Mouse (Mus musculus) embryonic facial prominence, embryonic 11.5 days (tissue): ENCODE data around the gene Adamts1. TPM values are rescaled to one million over a fixed set of nuclear protein-coding genes. Genes with fewer than 3 reads are reported as not detected.

ENCODE experiments used
- ATAC-seq: fragments of 200-750 bp; cut with Nextera tagmentation; replicated peaks from 2 replicates; pipeline ENCODE4 v1.8.0; 2017; ENCODE audit warnings: low read depth; ENCODE audit not compliant: insufficient number of reproducible peaks, low FRiP score, low TSS enrichment
- DNase-seq: peaks from one replicate; pipeline ENCODE4 v3.0.0-alpha.2; 2015; ENCODE audit warnings: low spot score
- H3K27ac ChIP-seq: fragments of 300-500 bp; sonication (generic); replicated peaks from 2 replicates; pipeline ENCODE4 v1.5.1; 2014; ENCODE audit warnings: mild to moderate bottlenecking, low read depth, low read length, control low read depth
- H3K27me3 ChIP-seq: fragments of 300-500 bp; sonication (generic); 2 replicates; pipeline ENCODE4 v1.6.1; 2014; ENCODE audit warnings: mild to moderate bottlenecking, low read length, moderate library complexity, mixed read lengths; ENCODE audit not compliant: control insufficient read depth, insufficient read depth
- H3K36me3 ChIP-seq: fragments of 300-500 bp; sonication (generic); replicated peaks from 2 replicates; pipeline ENCODE4 v1.6.1; 2014; ENCODE audit warnings: low read depth, mild to moderate bottlenecking, low read length, moderate library complexity, mixed read lengths; ENCODE audit not compliant: control insufficient read depth, insufficient read depth
- H3K4me1 ChIP-seq: fragments of 300-500 bp; sonication (generic); 2 replicates; pipeline ENCODE4 v1.6.1; 2014; ENCODE audit warnings: low read length, mixed read lengths; ENCODE audit not compliant: control insufficient read depth, insufficient read depth
- H3K4me2 ChIP-seq: fragments of 300-500 bp; sonication (generic); 2 replicates; pipeline ENCODE4 v1.6.1; 2014; ENCODE audit warnings: low read depth, mild to moderate bottlenecking, control low read depth, low read length, moderate library complexity
- H3K4me3 ChIP-seq: fragments of 300-500 bp; sonication (generic); 2 replicates; pipeline ENCODE4 v1.5.1; 2014; ENCODE audit warnings: low read depth, low read length, control low read depth
- H3K9ac ChIP-seq: fragments of 300-500 bp; sonication (generic); replicated peaks from 2 replicates; pipeline ENCODE4 v1.6.1; 2014; ENCODE audit warnings: mild to moderate bottlenecking, control low read depth, low read length
- H3K9me3 ChIP-seq: fragments of 300-500 bp; sonication (generic); replicated peaks from 2 replicates; pipeline ENCODE4 v1.6.1; 2016; ENCODE audit warnings: mild to moderate bottlenecking, low read length, inconsistent platforms, mixed read lengths; ENCODE audit not compliant: control insufficient read depth
- WGBS: fragments of 180-500 bp; shearing (Covaris S2); extraction: QIAGEN DNeasy Blood & Tissue Kit; methylation state at CpG from one replicate; pipeline ENCODE4 v1.1.7; 2014; 5-methylcytosine and 5-hydroxymethylcytosine counted together
- polyA plus RNA-seq: library from polyadenylated mRNA; unstranded; fragments of >200 nt; fragmentation: Nextera tagmentation; extraction: Ambion mirVana; gene quantifications from 2 replicates; pipeline ENCODE4 v1.2.1, GENCODE M21; 2014

Gene Adamts1
- polyA plus RNA-seq, 1 experiment from 2014 or later = 25.1 TPM

DNA sequence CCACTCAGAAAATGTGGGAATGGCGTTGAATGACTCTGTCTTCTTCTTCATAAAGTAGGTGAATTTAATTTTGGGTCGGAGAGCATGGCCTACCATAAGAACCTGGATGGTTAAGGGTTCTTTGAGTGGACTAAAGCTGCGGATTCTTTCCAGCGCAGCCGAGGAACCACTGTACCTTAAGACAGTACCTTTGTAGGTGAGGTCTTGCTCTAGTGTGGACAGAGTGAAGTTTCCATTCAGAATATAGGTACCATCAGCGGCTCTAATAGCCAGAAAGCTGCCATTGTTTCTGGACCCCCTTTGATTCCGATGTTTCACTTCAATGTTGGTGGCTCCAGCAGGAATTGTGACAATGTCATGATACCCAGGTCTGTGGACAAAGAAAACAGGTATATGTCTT lies 7.2 kb downstream of the Adamts1 start:
- Histone ChIP-seq H3K27me3 (no peaks in the 10 kb centered on the region), H3K4me3 (no peak overlapping the region), H3K4me1 (no peaks in the 10 kb centered on the region), H3K9me3 (no peaks in the 10 kb centered on the region), H3K36me3 (no peaks in the 10 kb centered on the region; the same call in 1 of the 2 replicates), H3K4me2 (no peak overlapping the region), H3K9ac (no peak overlapping the region), H3K27ac (no peak overlapping the region)
- no peak for ATAC-seq
- 96% methylated on average over 7 of the region's 7 CpGs for WGBS
- no peak for DNase-seq

- Histone ChIP-seq H3K4me2 (no peak overlapping the region), H3K36me3 (no peaks in the 10 kb centered on the region; the same call in 1 of the 2 replicates), H3K27ac (no peak overlapping the region), H3K4me3 (no peak overlapping the region), H3K4me1 (no peaks in the 10 kb centered on the region), H3K27me3 (no peaks in the 10 kb centered on the region), H3K9ac (no peak overlapping the region), H3K9me3 (no peaks in the 10 kb centered on the region)
- no peak for ATAC-seq
- 93% methylated on average over 4 of the region's 4 CpGs for WGBS
- no peak for DNase-seq
Observed at GRCm38 (mm10) chr16:85793166-85793830, 9.6 kb downstream of the Adamts1 start.

DNA sequence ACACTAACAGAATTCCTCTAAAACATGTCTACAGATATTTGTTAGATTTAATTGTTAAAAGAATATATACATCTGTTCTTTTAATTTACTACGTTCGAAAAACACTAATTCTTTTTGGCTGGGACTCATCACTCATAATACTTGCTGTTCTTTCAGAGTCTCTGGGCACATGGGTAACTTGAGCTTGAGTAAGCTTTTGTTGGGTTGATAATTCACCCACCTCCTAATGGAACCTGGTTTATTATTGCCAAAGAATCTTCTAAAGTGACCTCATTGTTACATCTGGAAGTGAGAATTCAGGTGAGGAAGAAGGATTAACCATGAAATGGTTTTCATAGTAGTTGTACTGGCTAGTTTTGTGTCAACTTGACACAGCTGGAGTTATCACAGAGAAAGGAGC lies 21.8 kb downstream of the Adamts1 start:
- no peak overlapping the region for H3K9ac ChIP-seq
- no peak for DNase-seq
- no peaks in the 10 kb centered on the region for H3K36me3 ChIP-seq
- H3K27ac ChIP-seq = no peak overlapping the region
- no peak overlapping the region for H3K4me2 ChIP-seq
- no peak overlapping the region for H3K4me3 ChIP-seq
- no peaks in the 10 kb centered on the region for H3K9me3 ChIP-seq
- WGBS = 87% methylated on average over 2 of the region's 2 CpGs
- H3K27me3 ChIP-seq = no peaks in the 10 kb centered on the region
- no peaks in the 10 kb centered on the region for H3K4me1 ChIP-seq
- ATAC-seq = no peak

- Histone ChIP-seq H3K4me2 (no peak overlapping the region), H3K9ac (no peak overlapping the region), H3K36me3 (no peaks in the 10 kb centered on the region), H3K9me3 (no peaks in the 10 kb centered on the region), H3K27me3 (no peaks in the 10 kb centered on the region), H3K4me3 (no peak overlapping the region), H3K4me1 (no peaks in the 10 kb centered on the region), H3K27ac (no peak overlapping the region)
- ATAC-seq = no peak
- DNase-seq = peak; percentile 54
Observed at GRCm38 (mm10) chr16:85779775-85780174, 23.1 kb downstream of the Adamts1 start.

DNA sequence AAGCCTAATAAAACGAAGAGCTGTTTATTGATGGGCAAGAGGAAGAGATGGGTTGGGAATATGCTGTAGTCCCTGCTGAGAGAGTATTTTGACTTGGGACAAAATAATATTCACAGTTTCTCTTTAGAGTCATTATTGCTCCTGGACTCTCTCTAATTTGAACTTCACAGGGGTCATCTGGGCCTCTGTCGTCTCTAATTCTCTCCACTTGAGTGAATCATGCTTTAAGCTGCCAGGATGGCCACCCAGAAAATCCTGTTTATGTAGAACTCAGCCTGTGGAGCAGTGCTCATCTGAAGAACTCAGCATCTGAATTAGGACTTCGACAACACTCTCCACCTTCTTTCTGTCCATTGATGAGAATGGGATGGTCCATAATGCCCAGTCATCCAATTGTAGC lies 30.6 kb downstream of the Adamts1 start:
- no peak overlapping the region for H3K4me2 ChIP-seq
- H3K27me3 ChIP-seq = no peaks in the 10 kb centered on the region
- WGBS = 70% methylated on average over 3 of the region's 3 CpGs
- H3K36me3 ChIP-seq = no peaks in the 10 kb centered on the region
- H3K9me3 ChIP-seq = no peaks in the 10 kb centered on the region
- no peak for ATAC-seq
- DNase-seq = no peak
- no peak overlapping the region for H3K27ac ChIP-seq
- H3K4me3 ChIP-seq = no peak overlapping the region
- no peak overlapping the region for H3K9ac ChIP-seq
- no peaks in the 10 kb centered on the region for H3K4me1 ChIP-seq

DNA sequence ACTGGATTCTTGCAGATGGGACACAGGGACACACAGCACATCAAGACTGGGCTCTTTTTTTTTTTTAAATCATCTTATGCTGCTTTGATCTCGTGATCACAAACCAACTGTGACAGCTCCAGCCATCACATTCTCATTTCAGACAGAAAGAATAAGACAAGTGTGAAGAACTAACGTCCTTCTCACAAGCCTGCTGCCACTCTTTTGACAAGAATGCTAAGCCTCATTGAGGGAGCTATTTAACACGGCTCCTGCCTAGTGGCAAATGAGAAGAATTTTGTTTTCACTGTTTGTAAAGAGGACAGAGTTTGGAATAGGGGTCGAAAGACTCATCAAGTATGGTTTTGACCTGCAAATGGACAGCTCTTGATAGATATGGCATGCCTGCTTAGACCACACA lies 35.6 kb downstream of the Adamts1 start:
- Histone ChIP-seq H3K9me3 (no peaks in the 10 kb centered on the region), H3K27me3 (no peaks in the 10 kb centered on the region), H3K27ac (no peak overlapping the region), H3K4me3 (no peak overlapping the region), H3K36me3 (no peaks in the 10 kb centered on the region), H3K4me2 (no peak overlapping the region), H3K4me1 (no peaks in the 10 kb centered on the region), H3K9ac (no peak overlapping the region)
- DNase-seq = no peak
- ATAC-seq = no peak
- WGBS = 52% methylated on average over 4 of the region's 4 CpGs

DNA sequence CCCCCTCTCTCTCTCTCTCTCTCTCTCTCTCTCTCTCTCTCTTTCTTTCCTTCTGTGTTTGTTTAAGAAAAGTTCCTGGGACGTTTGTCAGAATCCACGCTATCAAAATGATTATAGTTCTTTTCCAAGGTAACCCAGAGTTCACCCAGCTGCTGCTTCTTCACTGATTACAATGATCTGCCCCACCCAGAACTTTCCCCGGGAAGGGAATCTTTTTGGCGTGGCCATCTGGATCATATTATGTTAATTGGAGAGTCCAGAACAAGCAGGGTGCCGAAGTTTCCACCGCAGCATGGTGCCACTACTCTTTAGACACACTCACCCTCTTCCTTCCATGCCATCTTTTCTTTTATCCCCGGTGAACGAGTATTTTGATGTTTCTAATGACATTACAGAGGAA lies 37.2 kb downstream of the Adamts1 start:
- H3K9ac ChIP-seq = no peak overlapping the region
- no peak overlapping the region for H3K4me2 ChIP-seq
- H3K27ac ChIP-seq = no peak overlapping the region
- no peaks in the 10 kb centered on the region for H3K27me3 ChIP-seq
- no peaks in the 10 kb centered on the region for H3K9me3 ChIP-seq
- WGBS = 28% methylated on average over 8 of the region's 8 CpGs
- no peaks in the 10 kb centered on the region for H3K4me1 ChIP-seq
- H3K36me3 ChIP-seq = no peaks in the 10 kb centered on the region
- DNase-seq (peak; percentile 66), ATAC-seq (0 out of 2 replicates have a peak, but pooled peaks have one; percentile 34)
- H3K4me3 ChIP-seq = no peak overlapping the region

GRCm38 (mm10) chr16:85765167-85765566 lies 37.7 kb downstream of the Adamts1 start:
- no peaks in the 10 kb centered on the region for H3K9me3 ChIP-seq
- DNase-seq (no peak), ATAC-seq (no peak)
- no peaks in the 10 kb centered on the region for H3K36me3 ChIP-seq
- H3K4me3 ChIP-seq = no peak overlapping the region
- H3K4me1 ChIP-seq = no peaks in the 10 kb centered on the region
- no peak overlapping the region for H3K9ac ChIP-seq
- no peak overlapping the region for H3K4me2 ChIP-seq
- WGBS = 83% methylated on average over 6 of the region's 6 CpGs
- H3K27ac ChIP-seq = no peak overlapping the region
- H3K27me3 ChIP-seq = no peaks in the 10 kb centered on the region
